Mouse (Mus musculus) gastrocnemius, postnatal 36 days (tissue): ENCODE results near the gene Stxbp4. TPM values are rescaled to one million over a fixed set of nuclear protein-coding genes. Genes with fewer than 3 reads are reported as not detected.
A peak's percentile ranks its signal among the peaks of the same experiment; 100 is the strongest.

Experiments
- DNase-seq, 2 experiments: peaks; one replicate each; pipeline ENCODE4 v3.0.0; 2022
- intact Hi-C: fragments of 180-260 bp; cut with DNase I; formaldehyde crosslinking; loops from one replicate; pipeline ENCODE4 v1.15.1; 2025
- total RNA-seq, 2 experiments: library from RNA; stranded (reverse); gene quantifications; 2 replicates each; pipeline ENCODE4 v1.2.3; 2021

The Stxbp4 gene
- total RNA-seq, 2 experiments from 2014 or later, result 13.8 to 15.4 TPM

DNA sequence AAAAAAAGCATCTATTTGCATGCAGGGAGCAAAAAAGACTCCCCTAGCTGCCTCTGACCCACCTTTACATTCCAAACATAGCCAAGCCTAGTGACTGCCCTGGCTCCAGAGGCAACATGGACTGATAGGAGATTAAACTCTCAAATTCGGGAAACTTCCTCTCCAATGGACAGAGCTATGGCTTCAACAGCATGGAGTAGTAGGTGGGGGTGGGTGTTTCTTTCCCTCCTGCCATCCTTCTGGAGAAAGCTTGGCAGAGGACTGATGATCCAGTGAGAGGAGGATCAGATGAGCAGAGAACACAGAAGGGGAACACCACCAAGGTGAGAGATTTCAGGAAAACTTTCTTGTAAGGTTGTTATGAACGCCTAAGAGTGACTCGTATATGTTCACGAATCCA is 14.7 kb upstream of the Stxbp4 start:
- DNase-seq, result no peak
- intact Hi-C loops, result no loop called here

DNA sequence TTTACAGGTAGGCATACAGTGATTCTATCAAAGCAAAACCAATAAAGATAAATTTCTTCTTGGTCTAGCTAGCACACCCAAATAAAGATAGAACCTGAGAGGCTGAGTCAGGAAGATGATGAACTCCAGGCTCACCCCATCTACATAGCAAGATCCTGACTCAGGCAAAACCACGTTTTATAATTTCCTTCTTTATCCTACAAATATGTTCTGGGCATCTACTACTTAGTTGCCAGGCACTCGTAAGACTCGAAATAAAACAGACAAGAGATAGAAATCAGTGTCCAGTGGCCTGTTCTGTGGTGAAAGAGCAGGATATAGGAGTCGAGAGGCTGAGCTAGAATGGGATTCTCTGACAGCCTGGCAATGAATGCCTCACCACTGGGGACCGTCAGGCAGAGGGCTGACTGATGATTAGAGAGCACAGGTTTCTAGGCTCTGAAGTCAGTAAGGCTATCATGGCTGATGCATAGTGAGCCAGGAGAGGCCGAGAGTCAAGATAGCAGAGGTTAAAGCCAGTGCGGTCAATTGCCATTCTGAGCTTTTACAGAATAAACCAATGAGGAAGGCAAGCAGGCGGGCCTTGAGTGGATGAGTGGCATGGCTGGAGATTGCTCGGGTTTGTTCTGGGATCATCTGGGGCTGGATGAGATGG is 12.5 kb upstream of the Stxbp4 start:
- DNase-seq, result no peak

DNA sequence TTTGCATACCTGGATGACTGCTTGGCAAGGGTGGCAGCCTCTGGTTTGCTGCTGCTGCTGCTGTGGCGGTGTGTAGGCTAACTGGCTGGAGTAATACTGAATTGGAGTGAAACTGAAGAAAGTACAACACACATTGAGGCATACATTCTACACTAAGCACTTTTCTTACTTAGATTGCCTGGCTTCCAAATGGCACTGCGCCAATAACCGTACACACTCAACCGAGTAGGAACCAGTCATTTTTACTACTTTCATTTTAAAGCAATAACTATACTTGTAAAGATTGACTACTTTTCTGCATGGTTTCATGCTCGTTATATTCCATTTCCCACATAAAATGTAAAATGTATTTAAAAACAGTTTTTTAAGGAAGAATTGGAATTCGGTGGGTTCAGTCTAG is 11.9 kb upstream of the Stxbp4 start:
- intact Hi-C loops, result no loop called here
- DNase-seq, result no peak

More for the DNA sequence above, 12.5 kb upstream of the Stxbp4 start:
- intact Hi-C loops, result no loop called here

DNA sequence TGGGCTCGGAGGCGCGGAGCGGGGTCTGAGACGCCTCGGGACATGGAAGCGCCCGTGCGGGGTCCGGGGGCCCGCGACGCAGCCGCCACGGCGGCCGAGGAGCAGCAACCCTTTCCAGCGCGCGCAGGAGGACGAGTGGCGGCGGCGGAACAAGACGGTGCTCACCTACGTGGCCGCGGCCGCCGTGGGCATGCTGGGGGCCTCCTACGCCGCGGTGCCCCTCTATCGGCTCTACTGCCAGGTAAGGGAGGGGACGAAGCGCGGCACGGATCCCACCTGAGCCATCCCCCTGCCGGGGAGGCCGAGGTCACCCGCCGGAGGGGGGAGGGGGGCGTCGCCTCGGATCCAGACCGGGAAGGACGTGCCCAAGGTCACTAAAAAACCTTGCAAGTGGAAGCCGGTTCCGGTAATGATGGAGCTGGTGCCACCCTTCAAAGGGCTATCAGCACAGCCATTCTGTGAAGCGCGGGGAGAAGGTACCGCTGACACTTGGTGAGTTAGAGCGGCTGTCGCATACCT is 487 bp upstream of the Stxbp4 start:
- peak in 1 of 2 experiments; percentile 9 for DNase-seq
- intact Hi-C loops, result no loop called here

DNA sequence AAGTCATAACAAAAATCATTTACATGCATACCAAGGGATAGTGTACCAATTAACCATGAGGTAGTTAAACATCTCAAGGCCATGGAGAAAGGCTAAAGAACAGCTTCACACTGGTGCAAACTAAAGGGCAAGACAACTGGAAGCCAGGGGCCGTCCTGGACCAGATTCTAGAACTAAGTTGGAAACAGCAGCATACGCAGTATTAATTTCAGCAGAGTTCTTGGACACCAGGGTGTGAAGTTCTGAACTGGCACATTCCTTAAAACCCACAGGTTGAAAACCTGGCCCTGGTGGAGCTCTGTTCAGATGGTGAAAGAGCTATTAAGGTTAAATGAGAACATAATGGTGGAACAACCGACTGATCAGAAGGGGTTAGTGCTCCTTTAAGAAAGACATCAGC is 3.2 kb downstream of the Stxbp4 start:
- no peak for DNase-seq
- intact Hi-C loops, result no loop called here

DNA sequence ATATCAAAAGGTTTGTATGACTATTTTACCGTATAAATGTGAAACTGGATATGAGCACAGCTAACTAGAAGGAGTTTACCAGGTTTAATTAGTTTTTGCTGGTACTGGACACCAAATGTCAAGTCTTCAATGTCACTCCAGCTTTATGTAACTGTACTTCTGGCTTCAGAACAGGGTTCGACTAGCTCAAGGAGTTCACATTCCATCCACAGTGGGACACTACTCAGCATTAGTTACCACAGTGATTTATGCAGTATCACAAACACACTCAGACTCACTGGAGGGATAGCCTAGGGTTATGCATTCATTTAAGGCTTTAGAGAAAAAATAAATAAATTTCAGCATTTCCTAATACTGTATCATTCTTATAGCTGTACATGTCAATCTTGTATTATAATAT is 5.4 kb downstream of the Stxbp4 start:
- no peak for DNase-seq
- intact Hi-C loops, result no loop called here

DNA sequence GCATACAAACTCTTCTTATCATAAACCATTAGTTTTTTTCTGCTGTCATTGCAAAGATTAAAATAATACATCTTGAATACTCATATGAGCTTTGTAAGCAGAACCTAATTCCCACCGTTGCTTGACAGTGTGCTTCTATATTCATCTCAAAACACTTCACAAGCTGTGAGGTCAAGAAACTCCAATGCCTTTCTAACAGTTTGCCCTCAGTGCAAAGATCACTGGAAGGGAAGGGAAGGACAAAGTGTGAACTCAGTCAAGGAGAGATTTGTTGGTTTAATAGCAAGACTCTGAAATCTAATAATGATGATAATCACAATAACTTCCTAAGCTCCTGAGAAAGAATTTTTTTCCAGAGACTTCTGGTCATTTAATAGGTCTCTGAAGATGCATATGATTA is 10.1 kb downstream of the Stxbp4 start:
- intact Hi-C loops, result no loop called here
- DNase-seq, result no peak

DNA sequence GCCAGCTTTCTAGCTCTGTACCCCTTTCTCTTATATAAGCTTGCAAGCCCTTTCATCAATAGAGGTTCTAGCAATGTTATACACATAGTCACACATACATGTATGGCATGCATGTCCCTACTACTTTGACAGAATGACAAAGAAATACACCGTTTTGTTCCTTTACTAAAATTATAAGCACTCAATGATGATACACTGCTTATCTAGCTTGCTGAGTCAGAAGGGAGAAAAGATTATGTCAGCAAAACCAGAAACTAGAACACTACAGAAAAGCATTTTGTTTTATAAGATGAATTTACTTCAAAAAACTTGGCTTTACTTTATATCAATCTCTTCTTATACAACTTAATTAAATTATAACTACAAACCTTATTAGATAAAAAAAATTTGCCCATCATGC is 12.7 kb downstream of the Stxbp4 start:
- intact Hi-C loops, result no loop called here

DNA sequence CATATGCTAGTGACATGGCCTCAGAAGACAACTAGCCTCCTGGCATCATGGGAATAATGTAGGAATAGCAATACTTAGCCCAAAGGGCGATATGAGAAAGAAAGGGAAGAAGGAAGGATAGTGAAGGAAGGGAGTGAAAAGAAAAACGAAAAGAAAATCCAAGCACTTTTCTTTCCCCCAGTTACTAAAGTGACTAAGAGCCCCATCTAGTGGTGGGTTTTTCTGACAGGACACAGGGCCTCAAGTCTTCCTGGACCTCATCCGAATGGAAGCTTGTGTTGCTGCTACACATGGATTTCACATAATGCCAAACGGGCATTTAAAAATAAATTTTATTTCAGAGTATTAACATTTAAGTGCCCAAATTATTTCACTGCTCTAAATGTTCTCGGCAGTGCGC is 14.4 kb downstream of the Stxbp4 start:
- intact Hi-C loops, result loop anchor here (5.0 kb wide), 1 partner anchor 436 kb away; the partner anchor contains the start of gene Gm45716
- no peak for DNase-seq

More for the DNA sequence above, 12.7 kb downstream of the Stxbp4 start:
- no peak for DNase-seq

DNA sequence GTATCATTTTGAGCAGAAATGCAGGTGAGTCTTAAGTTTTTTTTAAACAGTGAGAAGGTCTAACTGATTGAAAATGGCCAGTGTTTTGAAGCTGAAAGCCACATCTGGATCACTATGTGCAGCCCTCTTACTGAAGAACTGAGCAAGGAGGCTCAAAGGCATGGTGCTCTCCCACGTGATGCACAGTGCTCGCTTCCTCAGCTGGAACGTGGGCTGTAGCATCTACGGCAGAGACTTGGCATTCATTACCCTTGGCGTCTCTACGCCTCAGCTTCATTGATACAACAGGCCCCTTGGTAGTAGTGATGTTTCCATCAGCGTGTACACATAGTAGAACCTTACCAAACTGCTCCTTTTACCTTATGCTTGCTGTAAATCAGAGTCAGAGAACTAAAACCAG is 15.4 kb downstream of the Stxbp4 start:
- no peak for DNase-seq
- intact Hi-C loops, result loop anchor here (5.0 kb wide), 1 partner anchor 435 kb away; the partner anchor contains the start of gene Gm45716

DNA sequence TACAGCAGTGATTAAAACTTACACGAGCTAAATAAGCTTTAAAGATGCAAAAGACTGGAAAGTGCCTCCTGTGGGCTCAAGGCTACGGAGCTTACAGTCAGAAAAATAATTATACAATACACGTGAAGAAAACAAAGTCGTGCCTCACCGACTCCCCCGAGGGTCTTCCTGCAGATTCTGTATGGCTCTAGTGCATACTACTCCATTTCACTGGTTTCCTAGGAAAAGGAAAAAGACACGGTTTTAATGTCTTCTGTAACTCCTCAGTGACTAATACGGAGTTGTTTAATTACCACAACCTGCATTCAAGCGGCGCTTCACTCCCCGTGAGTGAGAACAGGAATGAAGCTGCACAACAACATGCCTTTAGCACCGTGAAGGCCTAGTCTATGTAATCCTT is 15.8 kb downstream of the Stxbp4 start:
- no peak for DNase-seq
- intact Hi-C loops, result loop anchor here (5.0 kb wide), 1 partner anchor 435 kb away; the partner anchor contains the start of gene Gm45716

DNA sequence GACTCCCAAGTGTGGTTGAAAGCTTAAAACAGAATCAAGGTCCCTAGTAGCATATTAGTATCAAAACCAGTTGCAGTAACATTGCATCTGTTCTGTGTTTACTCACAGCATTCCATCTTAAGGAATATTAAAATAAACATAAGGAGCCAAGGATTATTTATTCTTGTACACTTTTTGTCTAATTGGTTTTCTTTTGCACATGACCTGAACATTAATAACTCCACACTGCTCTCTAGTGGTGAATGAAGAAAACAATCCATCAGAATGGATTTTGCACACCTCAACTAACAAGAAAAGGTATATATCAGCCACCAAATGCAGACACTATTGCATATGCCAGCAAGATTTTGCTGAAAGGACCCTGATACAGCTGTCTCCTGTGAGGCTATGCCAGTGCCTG is 21.5 kb downstream of the Stxbp4 start:
- intact Hi-C loops, result no loop called here
- no peak for DNase-seq

DNA sequence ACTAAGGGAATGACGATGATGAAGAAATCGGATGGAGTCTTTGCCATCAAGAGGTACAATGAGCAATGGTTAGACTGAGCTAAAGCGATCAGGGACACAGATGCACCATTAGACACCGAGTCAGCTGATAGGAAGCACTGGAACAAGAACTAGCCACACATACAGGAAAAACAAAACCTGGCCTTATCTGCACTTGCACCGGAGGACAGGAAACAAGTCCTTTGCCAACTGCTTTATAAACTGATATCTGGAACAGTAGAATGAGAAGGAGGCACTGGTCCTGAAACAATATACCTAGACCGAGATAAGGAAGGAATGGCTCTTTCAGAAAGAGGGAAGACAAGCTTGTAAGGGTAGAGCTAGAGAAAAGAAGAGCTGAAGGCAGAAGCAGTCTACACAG is 23.1 kb downstream of the Stxbp4 start:
- no peak for DNase-seq
- intact Hi-C loops, result loop anchor here (5.0 kb wide), 1 partner anchor 307 kb away; no protein-coding TSS in a partner anchor

DNA sequence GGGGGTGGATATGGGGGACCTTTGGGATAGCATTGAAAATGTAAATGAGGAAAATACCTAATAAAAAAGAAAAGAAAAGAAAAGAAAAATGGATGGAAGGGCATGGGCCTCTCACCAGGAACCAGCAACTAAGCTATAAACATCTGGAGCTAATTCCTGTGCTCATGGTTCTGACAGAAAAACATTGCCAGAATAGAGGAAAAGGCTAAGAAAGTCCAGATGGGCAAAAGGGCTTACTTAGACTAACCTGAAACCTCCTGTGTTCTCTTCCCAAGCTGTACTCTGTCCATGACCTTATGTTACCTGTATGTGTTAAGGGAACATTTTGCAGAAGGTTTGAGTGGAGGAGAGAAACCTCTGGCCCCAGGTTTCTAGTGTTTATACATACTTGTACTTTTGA is 25.8 kb downstream of the Stxbp4 start:
- DNase-seq, result no peak

DNA sequence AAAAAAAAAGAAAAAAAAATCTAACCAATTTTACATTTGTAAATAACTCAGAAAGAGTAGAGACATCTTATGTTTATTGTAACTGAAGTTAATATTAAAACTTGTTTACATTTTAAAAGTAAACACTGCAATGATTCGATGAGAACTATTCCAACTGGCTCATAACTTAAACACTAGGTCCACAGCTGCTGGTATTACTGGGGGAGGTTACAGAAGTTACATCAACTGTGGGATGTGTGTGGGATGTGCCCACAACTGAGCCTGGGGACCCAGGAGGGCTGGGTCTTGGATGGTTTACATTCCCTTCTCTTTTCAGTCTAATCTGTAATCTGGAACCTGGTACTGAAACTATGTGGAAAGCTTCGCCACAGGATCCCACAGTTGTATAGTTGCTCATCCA is 34.8 kb downstream of the Stxbp4 start:
- intact Hi-C loops, result no loop called here
- no peak for DNase-seq

More for the DNA sequence above, 25.8 kb downstream of the Stxbp4 start:
- intact Hi-C loops, result loop anchor here (5.0 kb wide), 1 partner anchor 305 kb away; no protein-coding TSS in a partner anchor

DNA sequence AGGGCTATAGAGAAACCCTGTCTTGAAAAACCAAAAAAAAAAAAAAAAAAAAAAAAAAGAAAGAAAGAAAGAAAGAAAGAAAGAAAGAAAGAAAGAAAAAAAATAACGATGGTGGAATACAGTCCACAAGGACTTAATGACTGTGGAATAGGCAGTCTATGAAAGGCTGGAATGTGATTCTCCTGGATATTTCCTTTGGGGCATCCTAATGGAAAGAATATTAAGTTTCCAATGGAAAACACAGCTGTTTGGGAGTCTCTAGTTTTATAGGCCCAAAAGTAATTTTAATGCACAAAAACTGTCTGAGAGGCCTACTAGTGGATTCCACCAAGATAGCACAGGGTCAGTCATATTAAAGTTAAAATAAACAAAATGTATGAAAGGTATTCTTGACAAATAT is 42.1 kb downstream of the Stxbp4 start:
- intact Hi-C loops, result no loop called here
- DNase-seq, result no peak

DNA sequence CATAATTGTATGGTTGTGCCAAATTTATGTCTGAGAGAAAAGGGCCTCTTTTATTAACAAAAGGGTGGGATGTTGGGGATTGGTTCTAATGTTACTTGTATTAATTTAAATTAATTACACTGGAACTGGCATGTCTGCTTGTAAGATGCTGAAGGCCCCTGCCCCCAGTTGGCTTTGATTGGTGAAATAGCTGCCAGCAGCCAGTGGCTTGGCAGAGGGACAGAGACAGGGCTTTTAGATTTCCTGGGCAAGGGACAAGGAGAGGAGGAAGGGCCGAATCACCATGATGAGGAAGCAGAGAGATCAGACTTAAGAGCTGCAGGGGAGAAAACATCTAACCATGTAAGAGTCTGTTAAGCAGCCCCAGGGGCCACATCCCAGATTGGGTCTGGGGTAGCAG is 46.9 kb downstream of the Stxbp4 start:
- DNase-seq, result no peak
- intact Hi-C loops, result no loop called here

DNA sequence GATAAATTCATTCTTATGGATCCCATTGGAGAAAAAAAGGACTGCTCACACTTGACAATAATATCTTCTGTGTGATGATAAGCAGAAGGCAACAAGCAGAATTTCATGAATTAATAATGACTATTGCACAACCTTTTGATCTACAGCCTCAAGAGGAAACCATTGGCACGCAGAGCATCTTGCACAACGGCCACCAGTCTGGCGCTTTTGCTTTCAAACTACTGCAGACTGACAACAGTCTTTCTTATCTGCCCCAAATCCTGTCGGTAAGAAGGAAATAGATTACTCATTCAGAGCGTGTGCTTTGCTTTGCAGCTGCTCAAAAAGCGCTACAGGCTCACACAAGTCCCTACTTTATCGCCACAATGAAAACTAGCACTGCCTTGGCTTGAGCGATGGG is 51.7 kb downstream of the Stxbp4 start:
- intact Hi-C loops, result no loop called here
- no peak for DNase-seq

DNA sequence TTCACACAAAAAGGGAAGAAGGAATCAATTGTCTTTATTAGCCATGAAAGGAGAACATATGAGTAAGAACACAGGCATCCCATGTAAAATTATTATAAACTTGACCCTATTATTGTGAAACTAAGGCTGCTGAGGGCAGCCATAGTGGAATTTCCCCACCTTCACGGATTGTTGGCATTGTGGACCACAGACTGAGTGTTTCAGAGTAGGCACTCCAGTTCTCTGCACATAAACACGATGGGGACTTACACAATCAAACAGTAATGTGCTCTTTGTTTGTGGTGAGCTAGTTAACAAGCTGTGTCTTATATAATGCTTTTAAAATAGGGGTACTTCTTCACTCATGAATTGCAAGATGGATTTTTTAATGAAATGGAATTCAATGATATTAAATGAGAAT is 52.1 kb downstream of the Stxbp4 start:
- intact Hi-C loops, result no loop called here
- no peak for DNase-seq

DNA sequence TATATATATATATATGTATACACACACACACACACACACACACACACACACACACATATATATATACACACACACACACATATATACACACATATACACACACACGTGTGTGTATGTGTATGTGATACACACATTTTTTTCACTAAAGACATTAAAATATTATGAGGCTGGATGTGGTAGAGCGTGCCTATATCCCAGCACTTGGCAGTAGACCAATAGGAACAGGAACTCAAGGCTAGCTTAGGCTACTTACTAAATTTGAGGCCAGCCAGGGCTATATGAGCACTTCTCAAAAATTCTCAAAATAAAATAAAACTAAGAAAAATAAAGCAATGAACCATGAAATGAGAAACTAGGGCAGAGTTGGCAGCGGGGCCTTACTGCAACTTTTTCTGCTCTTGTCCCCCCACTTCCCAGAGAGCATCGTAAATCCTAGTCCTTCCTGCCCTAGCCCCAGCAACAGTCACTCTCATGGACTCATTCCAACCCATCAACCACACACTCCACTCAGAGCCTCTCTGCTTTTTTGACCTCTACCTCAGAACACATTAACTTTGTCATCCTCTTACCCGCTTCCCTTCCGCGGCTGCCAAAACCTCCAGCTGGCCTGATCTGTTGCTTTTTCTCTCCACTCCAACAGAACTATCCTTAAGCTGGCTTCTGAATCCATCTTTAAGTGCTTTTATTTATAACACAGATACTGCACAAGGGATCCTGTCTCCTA is 60.7 kb downstream of the Stxbp4 start:
- intact Hi-C loops, result no loop called here
- DNase-seq, result no peak

DNA sequence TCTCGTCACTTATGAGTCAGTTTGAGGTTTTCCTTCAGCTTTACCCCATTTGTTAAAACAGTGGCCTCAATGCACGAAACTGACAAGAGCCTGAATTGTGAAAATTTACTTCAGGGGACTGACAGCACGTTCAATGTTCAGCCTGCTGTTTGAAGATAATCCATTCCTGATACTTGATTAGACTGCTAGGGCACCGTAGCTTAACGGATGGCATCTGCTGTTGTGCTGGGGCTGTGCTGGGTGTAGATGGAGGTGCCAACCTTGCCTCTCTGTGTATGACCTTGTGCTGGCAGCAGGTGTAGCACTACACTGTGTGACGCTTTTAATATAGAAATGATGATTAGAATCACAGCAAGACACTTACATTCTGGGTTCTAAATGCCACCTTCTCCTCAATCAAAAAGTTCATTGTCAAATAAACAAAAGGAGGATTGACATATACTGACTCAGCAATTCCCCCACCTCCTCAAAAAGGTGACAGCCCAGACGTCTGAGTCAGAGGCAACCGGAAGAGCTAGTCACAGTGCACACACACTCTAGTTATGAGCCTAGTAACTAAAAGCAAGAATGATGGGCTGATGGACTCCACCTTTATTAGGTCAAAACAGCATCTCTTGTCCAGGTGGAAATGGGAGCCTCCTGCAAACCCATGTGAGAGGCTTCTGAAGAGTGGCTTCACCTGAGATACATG is 61.5 kb downstream of the Stxbp4 start:
- intact Hi-C loops, result no loop called here
- DNase-seq, result no peak
